Mouse (Mus musculus) cortical plate, adult 2 months (tissue): Measurements from ENCODE around the gene Bak1. TPM values are rescaled to one million over a fixed set of nuclear protein-coding genes. Genes with fewer than 3 reads are reported as not detected.

ENCODE experiments used
- H3K27ac ChIP-seq: fragments of 200-500 bp; 2 replicates; pipeline ENCODE4 v1.5.1; 2012; ENCODE audit warnings: low read length, control low read depth, inconsistent platforms; ENCODE audit not compliant: insufficient read depth
- H3K4me1 ChIP-seq: fragments of 200-500 bp; 2 replicates; pipeline ENCODE4 v1.6.1; 2011; ENCODE audit warnings: low read length; ENCODE audit not compliant: control insufficient read depth, insufficient read depth
- H3K4me3 ChIP-seq: fragments of 200-500 bp; 2 replicates; pipeline ENCODE4 v1.5.1; 2011; ENCODE audit warnings: mild to moderate bottlenecking, low read length, control low read depth; ENCODE audit not compliant: insufficient read depth
- CTCF ChIP-seq: fragments of 200-500 bp; IDR thresholded peaks from 2 replicates; pipeline ENCODE4 v1.5.1; 2011; ENCODE audit warnings: mild to moderate bottlenecking, control low read depth, low read length; ENCODE audit not compliant: insufficient read depth; ENCODE audit errors: extremely low read depth
- POLR2A ChIP-seq: fragments of 200-500 bp; IDR thresholded peaks from 2 replicates; pipeline ENCODE4 v1.6.1; 2011; ENCODE audit warnings: mild to moderate bottlenecking, low read length, control low read depth; ENCODE audit not compliant: insufficient read depth; ENCODE audit errors: extremely low read depth
- polyA plus RNA-seq: library from polyadenylated mRNA; depleted of rRNA; stranded (reverse); fragments of >200 nt; gene quantifications from 2 replicates; pipeline ENCODE4 v1.2.3, GENCODE M21; 2012; rRNA removed

Gene Bak1
- 17.3 and 19.3 TPM in 2 replicates for polyA plus RNA-seq

DNA sequence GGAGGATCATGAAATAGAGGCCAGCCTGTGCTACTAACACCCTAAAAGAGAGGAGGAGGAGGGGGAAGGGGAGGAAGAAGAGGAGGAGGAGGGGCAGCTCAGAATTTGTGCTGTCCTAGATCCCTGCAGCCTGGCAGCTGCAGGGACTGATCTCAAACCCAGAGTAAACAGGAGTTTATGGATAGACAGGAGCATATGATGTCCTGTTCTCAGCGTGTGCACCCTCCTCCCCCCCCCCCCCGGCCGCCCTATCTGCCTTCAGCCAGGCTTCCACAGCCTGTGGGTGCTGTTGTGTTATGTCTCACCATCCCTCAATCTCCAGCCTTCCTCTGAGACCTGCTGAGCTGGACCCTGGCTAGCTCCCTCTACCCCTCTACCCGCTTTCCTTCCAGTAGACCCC lies at the start of gene Bak1:
Gene Bak1 (minus strand): TSS at position 101 of the 400 bp plus-strand sequence.
- Histone ChIP-seq H3K27ac (peak within 1 kb of the TSS; percentile 85), H3K4me1 (no peaks in the 10 kb centered on the region), H3K4me3 (peak within 1 kb of the TSS; percentile 90)
- TF ChIP-seq POLR2A (no peak), CTCF (no peak)

DNA sequence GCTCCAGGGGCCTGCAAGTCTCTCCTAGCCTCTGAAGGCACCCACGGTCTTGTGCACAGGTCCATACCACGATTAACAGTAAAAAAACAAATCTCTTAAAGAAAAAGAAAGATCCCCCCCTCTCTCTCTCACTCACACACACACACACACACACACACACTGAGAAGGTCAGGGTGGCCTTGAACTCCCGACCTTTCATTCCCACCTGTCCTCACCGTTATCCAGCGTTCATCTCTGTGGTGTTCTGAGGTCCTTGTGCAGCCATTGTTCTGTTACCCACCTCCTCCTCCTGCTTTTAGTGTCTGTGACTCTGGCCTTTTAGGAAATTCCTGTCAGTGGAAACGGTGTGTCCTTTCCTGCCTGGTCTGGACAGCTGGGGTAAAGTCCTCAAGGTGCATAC lies 49.7 kb upstream of the Bak1 start:
- Histone ChIP-seq H3K4me1 (no peaks in the 10 kb centered on the region), H3K27ac (no peak overlapping the region), H3K4me3 (no peak overlapping the region)
- TF ChIP-seq CTCF (no peak), POLR2A (no peak)

DNA sequence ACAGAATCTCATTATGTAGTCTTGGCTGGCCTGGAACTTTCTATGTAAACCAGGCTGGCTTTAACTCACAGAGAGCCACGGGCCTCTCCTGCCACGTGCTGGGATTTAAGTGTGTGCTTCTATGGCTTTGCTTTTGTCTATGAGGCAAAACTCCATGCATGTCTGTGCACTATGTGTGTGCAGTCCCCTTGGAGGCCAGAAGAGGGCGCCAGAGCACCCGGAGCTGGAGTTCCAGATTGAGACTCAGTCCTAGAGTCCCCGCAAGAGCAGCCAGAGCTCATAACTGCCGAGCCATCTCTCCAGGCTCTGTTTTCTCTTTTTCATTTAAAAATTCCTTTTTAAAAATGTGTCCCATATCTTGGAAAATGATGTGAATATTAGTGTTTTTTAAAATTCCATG lies 49.1 kb upstream of the Bak1 start:
- TF ChIP-seq CTCF (peak; percentile 19; the same call in 1 of the 2 replicates), POLR2A (no peak)
- H3K27ac ChIP-seq: no peak overlapping the region
- no peak overlapping the region for H3K4me3 ChIP-seq
- no peaks in the 10 kb centered on the region for H3K4me1 ChIP-seq

DNA sequence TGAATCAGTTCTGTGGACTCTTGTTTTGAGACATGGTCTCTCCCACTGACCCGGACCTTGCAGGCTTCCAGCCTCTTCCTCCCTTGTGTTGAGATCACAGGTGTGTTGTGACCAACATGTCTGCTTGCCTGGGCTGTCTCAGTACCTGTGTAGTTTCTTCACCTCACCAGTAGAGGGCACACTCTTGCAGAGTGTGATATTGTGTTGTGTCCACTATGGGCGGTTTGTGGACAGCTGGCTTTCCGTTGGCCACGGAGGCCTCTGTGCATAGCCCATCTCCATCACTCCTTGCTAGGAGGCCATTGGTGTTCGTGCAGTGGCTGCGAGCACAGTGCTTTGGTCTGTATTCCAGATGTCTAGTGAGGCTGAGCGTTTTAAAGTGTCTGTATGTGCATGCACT lies 48.3 kb upstream of the Bak1 start:
- TF ChIP-seq CTCF: no peak
- TF ChIP-seq POLR2A: no peak

DNA sequence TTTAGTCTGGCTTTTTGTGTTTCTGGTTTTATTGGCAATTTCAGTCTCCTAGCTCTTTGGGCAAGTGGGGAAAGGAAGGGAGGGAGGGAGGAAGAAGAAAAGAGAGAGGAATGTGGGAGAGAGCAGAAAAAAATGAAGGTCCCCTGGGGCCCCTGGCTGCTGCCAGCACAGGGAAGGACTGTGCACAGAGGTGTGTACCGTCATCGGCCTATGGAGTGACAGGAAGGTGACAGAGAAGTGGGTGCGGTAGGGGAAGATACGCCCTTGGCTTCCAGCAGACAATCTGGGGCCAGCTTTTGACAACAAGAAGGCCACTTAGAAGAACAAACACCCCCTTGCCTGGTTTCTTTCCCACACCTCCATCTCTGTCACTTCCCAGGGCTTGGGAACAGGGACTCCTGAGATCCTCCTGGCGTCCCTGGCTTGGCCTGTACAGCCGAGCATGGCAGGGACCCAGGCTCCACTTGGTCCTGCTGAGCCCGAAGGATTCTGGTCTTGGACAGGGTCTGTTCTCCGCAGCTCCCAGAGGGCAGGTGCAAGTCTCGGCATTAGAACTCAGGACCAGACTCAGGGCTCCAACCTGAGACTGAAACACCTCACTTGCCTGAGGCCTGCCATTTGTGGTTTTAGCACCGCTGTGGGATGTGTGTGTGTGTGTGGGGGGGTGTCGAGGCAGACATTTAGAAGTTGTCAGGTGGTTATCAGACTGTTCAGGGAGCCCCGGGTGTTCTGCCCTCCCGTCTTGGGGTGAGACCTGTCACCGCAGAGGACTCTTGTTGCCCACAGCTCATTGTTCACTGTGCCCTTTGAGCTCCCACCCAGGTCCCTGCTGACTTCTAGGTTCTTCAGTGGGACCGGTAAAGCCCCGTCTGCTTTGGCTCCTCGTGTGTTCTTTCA lies 46.3 kb upstream of the Bak1 start:
- Histone ChIP-seq H3K27ac (no peak overlapping the region), H3K4me1 (no peaks in the 10 kb centered on the region), H3K4me3 (no peak overlapping the region)
- TF ChIP-seq POLR2A: no peak
- TF ChIP-seq CTCF: no peak

More for the DNA sequence above, 48.3 kb upstream of the Bak1 start:
- Histone ChIP-seq H3K4me3 (no peak overlapping the region), H3K27ac (no peak overlapping the region), H3K4me1 (no peaks in the 10 kb centered on the region)

DNA sequence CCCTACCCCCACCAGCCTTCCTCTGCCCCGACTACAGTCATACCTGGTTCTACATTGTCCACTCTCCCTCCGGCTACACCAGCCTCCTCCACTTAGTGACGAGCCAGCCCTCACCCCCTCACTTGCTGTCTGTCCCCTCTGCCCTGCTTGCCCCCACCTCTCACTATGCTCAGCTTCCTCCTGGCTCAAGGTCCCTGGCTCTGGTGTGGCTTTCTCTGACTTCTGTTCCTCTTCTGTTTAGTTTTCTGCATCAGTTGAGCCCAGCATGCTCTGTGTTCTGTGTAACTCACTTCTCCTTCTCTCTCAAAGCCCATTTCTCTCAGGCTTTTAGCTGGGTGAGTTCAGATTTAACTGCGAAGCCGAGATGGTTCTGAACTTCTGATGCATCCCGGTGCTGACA lies 45.4 kb upstream of the Bak1 start:
- Histone ChIP-seq H3K4me1 (no peaks in the 10 kb centered on the region), H3K27ac (no peak overlapping the region), H3K4me3 (no peak overlapping the region)
- TF ChIP-seq POLR2A (no peak), CTCF (no peak)

DNA sequence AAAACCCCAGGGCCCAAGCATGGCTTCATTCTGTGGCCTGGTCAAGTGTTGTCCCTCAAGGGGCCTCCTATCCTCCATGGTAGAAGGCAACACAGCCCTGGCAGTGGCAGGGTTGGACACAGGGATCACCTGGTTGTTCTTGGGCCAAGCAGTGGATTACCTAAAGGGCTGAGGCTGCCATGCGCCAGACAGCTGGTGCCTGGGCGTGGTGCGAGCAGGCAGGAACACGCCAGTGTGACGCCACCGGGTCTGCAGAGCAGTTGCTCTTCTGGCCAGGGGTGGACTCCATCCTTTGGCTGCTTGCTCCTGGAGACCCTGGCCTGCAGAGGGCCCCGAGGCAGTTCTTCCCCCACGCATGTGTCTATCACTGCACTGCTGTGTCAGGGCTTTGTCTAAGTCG lies 45.0 kb upstream of the Bak1 start:
- TF ChIP-seq CTCF (no peak), POLR2A (no peak)
- Histone ChIP-seq H3K4me1 (no peaks in the 10 kb centered on the region), H3K4me3 (no peak overlapping the region), H3K27ac (no peak overlapping the region)

DNA sequence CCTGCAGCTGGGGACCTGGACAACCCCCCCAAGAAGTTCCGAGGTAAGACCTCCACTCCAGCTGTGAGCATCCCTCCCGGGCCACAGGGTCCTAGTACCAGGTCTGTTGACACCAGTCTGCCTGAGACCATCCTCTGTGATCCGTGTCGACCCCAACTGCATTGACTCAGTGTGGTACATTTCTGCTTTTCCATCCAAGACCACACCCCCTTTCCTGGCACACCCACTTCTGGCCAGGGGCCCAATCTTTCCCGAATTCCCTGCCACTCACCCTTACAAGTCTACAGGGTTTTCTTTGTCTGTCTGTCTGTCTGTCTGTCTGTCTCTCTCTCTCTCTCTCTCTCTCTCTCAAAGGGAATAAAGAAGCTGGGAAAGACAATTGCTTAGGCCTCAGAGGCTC lies 44.3 kb upstream of the Bak1 start:
- H3K4me1 ChIP-seq: no peaks in the 10 kb centered on the region
- no peak overlapping the region for H3K4me3 ChIP-seq
- TF ChIP-seq POLR2A (no peak), CTCF (no peak)
- H3K27ac ChIP-seq: no peak overlapping the region

DNA sequence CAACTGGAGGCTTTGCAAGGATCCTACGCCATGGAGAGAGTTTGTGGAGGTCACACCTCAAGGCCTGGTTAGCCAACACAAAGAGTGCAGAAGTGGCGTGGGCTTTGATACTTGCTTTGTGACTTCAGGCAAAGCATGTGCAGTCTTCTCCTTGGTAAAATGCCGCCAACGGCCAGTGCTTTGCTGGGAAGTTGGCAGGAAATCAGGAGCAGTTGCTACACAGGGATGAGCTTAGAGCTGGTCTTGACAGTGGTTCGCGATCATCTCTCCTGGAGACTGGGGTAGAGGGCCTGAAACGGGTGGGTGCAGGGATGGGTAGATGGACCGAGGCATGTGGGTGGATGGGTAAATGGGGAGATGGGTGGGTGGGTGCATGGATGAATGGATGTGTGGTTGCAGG lies 43.6 kb upstream of the Bak1 start:
- H3K4me3 ChIP-seq: no peak overlapping the region
- TF ChIP-seq CTCF (no peak), POLR2A (no peak)
- no peaks in the 10 kb centered on the region for H3K4me1 ChIP-seq
- H3K27ac ChIP-seq: no peak overlapping the region

DNA sequence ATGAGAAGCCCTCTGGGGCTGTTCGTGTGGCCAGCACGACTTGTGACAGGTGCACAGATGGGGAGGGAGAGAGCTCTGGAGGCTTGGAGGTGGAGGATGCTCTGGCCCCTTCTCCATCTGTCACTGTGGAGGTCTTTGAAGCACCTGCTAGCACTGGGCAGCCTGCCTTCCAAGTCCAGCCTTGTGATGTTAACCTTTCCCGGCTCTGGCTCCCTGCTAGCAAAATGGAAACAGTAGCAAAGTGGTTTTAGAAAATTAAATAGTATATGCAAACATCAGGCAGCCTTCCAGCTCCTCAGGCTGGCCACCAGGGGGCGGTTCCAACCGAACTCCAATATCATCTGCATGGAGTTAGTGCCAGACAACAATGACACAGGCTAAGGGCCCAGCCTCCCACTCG lies 42.8 kb upstream of the Bak1 start:
- H3K27ac ChIP-seq: no peak overlapping the region
- TF ChIP-seq POLR2A: no peak
- no peak for TF ChIP-seq CTCF
- H3K4me3 ChIP-seq: no peak overlapping the region
- no peaks in the 10 kb centered on the region for H3K4me1 ChIP-seq

DNA sequence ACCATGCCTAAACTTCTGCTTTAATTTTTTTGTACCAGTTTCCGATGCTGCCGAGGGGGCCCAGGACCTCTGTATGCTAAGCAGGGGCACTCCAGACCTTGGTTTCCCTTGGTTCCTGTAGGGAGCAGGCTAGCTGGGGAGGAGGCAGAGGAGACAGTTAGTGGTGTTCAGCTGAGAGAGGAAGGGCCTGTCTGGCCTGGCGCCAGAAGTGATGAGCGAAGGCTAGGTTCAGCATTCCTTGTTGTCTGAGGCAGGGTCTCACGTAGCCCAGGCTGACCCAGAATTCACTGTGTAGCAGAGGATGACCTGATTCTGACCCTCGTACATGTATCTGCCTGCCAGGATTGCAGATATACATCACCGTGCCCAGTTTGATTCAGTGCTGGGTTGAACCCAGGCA lies 42.1 kb upstream of the Bak1 start:
- no peak for TF ChIP-seq POLR2A
- TF ChIP-seq CTCF: no peak
- no peak overlapping the region for H3K4me3 ChIP-seq
- H3K27ac ChIP-seq: no peak overlapping the region
- no peaks in the 10 kb centered on the region for H3K4me1 ChIP-seq
